In the genomic region with DNA sequence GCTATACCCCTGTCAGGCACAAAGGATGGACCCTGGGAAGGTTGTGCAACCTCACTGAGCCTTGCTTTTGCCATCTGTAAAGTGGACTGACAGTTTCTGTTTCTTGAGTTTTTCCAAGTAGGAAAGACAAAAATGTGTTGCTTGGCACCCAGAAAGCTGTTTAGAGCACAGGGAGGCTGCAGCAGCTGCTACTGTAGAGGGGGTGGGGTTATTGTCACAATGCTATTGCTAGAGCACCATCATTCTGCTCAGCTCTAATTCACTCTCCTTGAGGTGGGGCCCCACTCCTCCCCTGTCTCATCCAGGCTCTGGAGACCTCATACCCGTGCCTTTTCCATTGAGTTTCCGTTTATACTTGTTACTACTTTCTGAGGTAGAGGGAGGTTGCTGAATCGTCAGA, we compare ENCODE assay signal across 24 mouse cellular contexts.
DNase-seq lines count a peak whose midpoint lies in the region; ATAC-seq and TF ChIP-seq lines count a peak whose summit lies in the region.
"Had no signal": no experiment of that assay in that cellular context is flagged by ENCODE, and none has a peak within 500 bp of the region (broad histone marks: within the 10 kb centered on the region; RNA-seq: fewer than 3 reads in every experiment).

No protein-coding gene starts in this region.

- no peak overlapping the region for H3K4me2 ChIP-seq in forebrain, embryonic 13.5 days
- no peak overlapping the region for H3K4me2 ChIP-seq in forebrain, embryonic 11.5 days (ENCODE audit: low read depth, low read length, severe bottlenecking)
- H3K4me2 ChIP-seq: embryonic facial prominence, embryonic 15.5 days; heart, embryonic 13.5 days; hindbrain, embryonic 12.5 days; kidney, embryonic 15.5 days; lung, embryonic 14.5 days; midbrain, embryonic 12.5 days had no signal

- no peaks in the 10 kb centered on the region for H3K27me3 ChIP-seq in forebrain, embryonic 13.5 days
- no peaks in the 10 kb centered on the region for H3K27me3 ChIP-seq in forebrain, embryonic 11.5 days (ENCODE audit: control insufficient read depth, insufficient read depth, low read length)
- H3K27me3 ChIP-seq: embryonic facial prominence, embryonic 15.5 days; heart, embryonic 13.5 days; hindbrain, embryonic 12.5 days; kidney, embryonic 15.5 days; midbrain, embryonic 12.5 days had no signal

- peaks cover 30% of the 10 kb centered on the region for H3K4me1 ChIP-seq in forebrain, embryonic 13.5 days
- no peaks in the 10 kb centered on the region for H3K4me1 ChIP-seq in forebrain, embryonic 11.5 days (replicated peaks; ENCODE audit: control insufficient read depth, insufficient read depth, low read length)
- H3K4me1 ChIP-seq: embryonic facial prominence, embryonic 15.5 days had no signal

- no peaks in the 10 kb centered on the region for H3K36me3 ChIP-seq in forebrain, embryonic 13.5 days (ENCODE audit: poor library complexity, severe bottlenecking)
- H3K36me3 ChIP-seq in forebrain, embryonic 11.5 days (ENCODE audit: control insufficient read depth, insufficient read depth, low read length): no peaks in the 10 kb centered on the region
- H3K36me3 ChIP-seq: embryonic facial prominence, embryonic 15.5 days; hindbrain, embryonic 12.5 days; kidney, embryonic 15.5 days; midbrain, embryonic 12.5 days had no signal

- H3K9ac ChIP-seq in forebrain, embryonic 13.5 days: no peak overlapping the region
- H3K9ac ChIP-seq in forebrain, embryonic 11.5 days (ENCODE audit: low read length): no peak overlapping the region
- H3K9ac ChIP-seq: embryonic facial prominence, embryonic 15.5 days; heart, embryonic 13.5 days; hindbrain, embryonic 12.5 days; kidney, embryonic 15.5 days; liver, embryonic 14.5 days; lung, embryonic 14.5 days; midbrain, embryonic 12.5 days had no signal

- ATAC-seq in forebrain, embryonic 13.5 days: peak; percentile 54; the same call in 1 of the 2 replicates
- no peak for ATAC-seq in forebrain, embryonic 11.5 days (replicated peaks; ENCODE audit: low FRiP score)
- ATAC-seq: activated CD4-positive, CD25-positive, alpha-beta regulatory T cell, adult 4 months; intestine, postnatal 0 days had no signal

- DNase-seq in forebrain, embryonic 11.5 days (ENCODE audit: low spot score): no peak
- peak; percentile 50 to 71 for DNase-seq in layer of hippocampus, adult 2 months (ENCODE audit: low spot score in 2 of 2)
- DNase-seq in layer of hippocampus, postnatal 25 days (ENCODE audit: extremely low spot score in 1 of 2, low spot score in 1 of 2): no peak
- DNase-seq in right cerebral cortex, adult 2 months (ENCODE audit: low spot score in 2 of 2): peak; percentile 33 to 45
- DNase-seq in right cerebral cortex, postnatal 4 days: no peak
- DNase-seq in telencephalon, adult 2 months (ENCODE audit: low read depth, low spot score): peak; percentile 67
- no peak for DNase-seq in heart, postnatal 36 days
- DNase-seq: adrenal gland, adult 8-10 months; cerebellum, adult 9-11 months; gastrocnemius, postnatal 36 days; heart, adult 2 months; heart, postnatal 14 days; kidney, postnatal 36 days; lung, embryonic 14.5 days; thymus, postnatal 25 days had no signal

- intact Hi-C loops in heart, postnatal 36 days (cut with DNase I): loop anchor here (1.0 kb wide), 1 partner anchor 36 kb away; no protein-coding TSS in a partner anchor

- TF ChIP-seq CTCF in layer of hippocampus, adult 2 months (conservative IDR thresholded peaks at IDR 0.05): no peak

- no peaks in the 10 kb centered on the region for H3K9me3 ChIP-seq in forebrain, embryonic 13.5 days (replicated peaks)
- H3K9me3 ChIP-seq in forebrain, embryonic 11.5 days (ENCODE audit: control insufficient read depth, low read length): no peaks in the 10 kb centered on the region
- H3K9me3 ChIP-seq: embryonic facial prominence, embryonic 15.5 days; heart, embryonic 13.5 days; hindbrain, embryonic 12.5 days; kidney, embryonic 15.5 days; midbrain, embryonic 12.5 days had no signal

- 74% methylated on average over 3 of the region's 3 CpGs for WGBS in forebrain, embryonic 13.5 days
- 81% methylated on average over 3 of the region's 3 CpGs for WGBS in forebrain, embryonic 11.5 days

- no peak overlapping the region for H3K27ac ChIP-seq in forebrain, embryonic 13.5 days
- H3K27ac ChIP-seq in forebrain, embryonic 11.5 days (ENCODE audit: low read depth, low read length): no peak overlapping the region
- peak overlapping the region; percentile 92 for H3K27ac ChIP-seq in layer of hippocampus, adult 2 months
- H3K27ac ChIP-seq: embryonic facial prominence, embryonic 15.5 days; heart, adult 2 months; heart, embryonic 13.5 days; hindbrain, embryonic 12.5 days; kidney, embryonic 15.5 days; liver, embryonic 14.5 days; midbrain, embryonic 12.5 days had no signal

- H3K4me3 ChIP-seq in forebrain, embryonic 13.5 days: no peak overlapping the region
- no peak overlapping the region for H3K4me3 ChIP-seq in forebrain, embryonic 11.5 days (ENCODE audit: low read depth, low read length)
- no peak overlapping the region for H3K4me3 ChIP-seq in layer of hippocampus, adult 2 months
- H3K4me3 ChIP-seq: embryonic facial prominence, embryonic 15.5 days; heart, adult 2 months; heart, embryonic 13.5 days; hindbrain, embryonic 12.5 days; kidney, embryonic 15.5 days; midbrain, embryonic 12.5 days had no signal

Comparison
In these comparisons a context has a peak if more than half of its experiments do, and no peak if none do; other contexts are left out.
1. DNase-seq: peak in layer of hippocampus, adult 2 months (2 of 2), right cerebral cortex, adult 2 months (2 of 2) and telencephalon, adult 2 months (single experiment); none in forebrain, embryonic 11.5 days (single experiment), layer of hippocampus, postnatal 25 days (0 of 2), right cerebral cortex, postnatal 4 days (single experiment) and heart, postnatal 36 days (0 of 2).